Mouse (Mus musculus) CH12F3 (cell line): ENCODE measurements around the gene Pan2.

Experiments used
- in situ Hi-C: fragments of 300-500 bp; cut with MboI; formaldehyde crosslinking; loops from 2 replicates; pipeline ENCODE4 v1.14.3; 2020; ENCODE audit warnings: low sequenced_read_pairs

The Pan2 gene

GRCm38 (mm10) chr10:128370601-128371000 is 67.5 kb downstream of the Pan2 start:
- in situ Hi-C loops = no loop called here
